Mouse (Mus musculus) E14TG2a.4 (cell line): ENCODE results near the gene Grin2d.

ENCODE experiments used
- CTCF ChIP-seq: conservative IDR thresholded peaks from 2 replicates; pipeline ENCODE4 v1.5.1; 2014; ENCODE audit warnings: low read length
- NANOG ChIP-seq: IDR thresholded peaks from 2 replicates; pipeline ENCODE4 v1.6.1; 2014; ENCODE audit warnings: borderline replicate concordance, low read length, mixed read lengths
- POU5F1 ChIP-seq: IDR thresholded peaks from 2 replicates; pipeline ENCODE4 v1.6.1; 2014; ENCODE audit warnings: low read length, borderline replicate concordance

DNA sequence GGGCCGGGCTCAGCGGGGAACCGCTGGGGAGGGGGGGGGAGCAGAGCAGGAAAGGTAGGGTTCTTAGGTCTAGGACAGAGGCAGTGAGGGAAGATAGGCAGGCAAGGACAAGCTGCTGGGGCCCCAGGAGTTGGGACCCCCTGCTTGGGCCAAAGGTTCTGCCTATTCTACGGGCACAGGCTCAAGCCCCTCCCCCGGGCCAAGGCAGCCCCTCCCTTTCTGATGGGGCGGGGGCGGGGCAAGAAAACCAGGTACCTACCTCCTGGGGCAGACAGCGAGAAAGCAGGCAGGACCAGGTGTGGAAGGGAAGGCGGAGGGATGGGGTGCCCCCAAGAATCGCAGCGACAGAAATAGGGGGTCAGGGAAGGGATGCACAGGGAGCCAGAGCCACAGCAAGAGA, 69.7 kb downstream of the Grin2d start:
- TF ChIP-seq CTCF (no peak), POU5F1 (no peak), NANOG (no peak)
